Mouse (Mus musculus) CH12.LX (cell line): ENCODE results near the gene Brd1. TPM values are rescaled to one million over a fixed set of nuclear protein-coding genes. Genes with fewer than 3 reads are reported as not detected.

Experiments
- DNase-seq: peaks from one replicate; pipeline ENCODE4 v3.0.0-alpha.2; 2013; ENCODE audit errors: extremely low read depth
- H3K27ac ChIP-seq: 2 replicates; pipeline ENCODE4 v1.5.1; 2012; ENCODE audit warnings: low read depth, mild to moderate bottlenecking, control low read depth, moderate library complexity; ENCODE audit not compliant: insufficient read depth
- H3K27me3 ChIP-seq: replicated peaks from 2 replicates; pipeline ENCODE3; 2012; ENCODE audit warnings: inconsistent platforms
- H3K36me3 ChIP-seq, 2 experiments: replicated peaks in 1 of 2; 2 replicates each; pipeline versions ENCODE3 to v1.6.1; 2012; ENCODE audit warnings: inconsistent platforms in 1 of 2, low read length in 1 of 2, mild to moderate bottlenecking in 1 of 2, mixed read lengths in 1 of 2, moderate library complexity in 1 of 2; ENCODE audit not compliant: control insufficient read depth in 1 of 2, insufficient read depth in 1 of 2
- H3K4me1 ChIP-seq, 2 experiments: 2 replicates each; pipeline ENCODE4 v1.6.1; 2012; ENCODE audit warnings: inconsistent platforms in 1 of 2, moderate library complexity in 1 of 2; ENCODE audit not compliant: insufficient read depth in 2 of 2, control insufficient read depth in 1 of 2
- H3K4me2 ChIP-seq: 2 replicates; pipeline ENCODE4 v1.6.1; 2012; ENCODE audit warnings: low read depth, mild to moderate bottlenecking, control low read depth; ENCODE audit not compliant: poor library complexity, insufficient read depth, severe bottlenecking
- H3K4me3 ChIP-seq, 3 experiments: fragments of 150-350 bp in 1 of 3; sonication (generic) in 1 of 3; replicated peaks in 1 of 3; 2 replicates each; pipeline versions ENCODE3 to v1.5.1; 2011 to 2012; ENCODE audit warnings: low read depth in 2 of 3, low read length in 2 of 3, mild to moderate bottlenecking in 2 of 3, moderate library complexity in 2 of 3, control low read depth in 1 of 3, improper control_type of control experiment in 1 of 3, inconsistent platforms in 1 of 3, mixed read lengths in 1 of 3; ENCODE audit not compliant: poor library complexity in 1 of 3
- H3K79me2 ChIP-seq: replicated peaks from 2 replicates; pipeline ENCODE4 v1.6.1; 2012; ENCODE audit warnings: mild to moderate bottlenecking, moderate library complexity; ENCODE audit not compliant: control insufficient read depth, poor library complexity, insufficient read depth, severe bottlenecking; ENCODE audit errors: extremely low read depth
- H3K9ac ChIP-seq: 2 replicates; pipeline ENCODE4 v1.6.1; 2012; ENCODE audit warnings: low read depth, mild to moderate bottlenecking, control low read depth, moderate library complexity; ENCODE audit not compliant: insufficient read depth
- H3K9me3 ChIP-seq: replicated peaks from 2 replicates; pipeline ENCODE3; 2012; ENCODE audit warnings: low read length, inconsistent platforms, mixed read lengths
- CHD1 ChIP-seq: IDR thresholded peaks from 2 replicates; pipeline ENCODE4 v1.6.1; 2012; ENCODE audit warnings: low read depth, low read length, improper control_type of control experiment, inconsistent platforms
- CHD2 ChIP-seq: IDR thresholded peaks from 2 replicates; pipeline ENCODE4 v1.6.1; 2011; ENCODE audit warnings: low read length, improper control_type of control experiment
- E2F4 ChIP-seq: IDR thresholded peaks from 2 replicates; pipeline ENCODE4 v1.6.1; 2011; ENCODE audit warnings: low read depth, low read length, improper control_type of control experiment; ENCODE audit not compliant: insufficient replicate concordance
- ELF1 ChIP-seq: IDR thresholded peaks from 2 replicates; pipeline ENCODE4 v1.6.1; 2014; ENCODE audit warnings: low read depth, mild to moderate bottlenecking, inconsistent platforms, low read length, improper control_type of control experiment
- GABPA ChIP-seq: IDR thresholded peaks from 2 replicates; pipeline ENCODE4 v1.6.1; 2012; ENCODE audit warnings: low read depth, low read length, improper control_type of control experiment, inconsistent platforms; ENCODE audit not compliant: insufficient replicate concordance
- IRF4 ChIP-seq: IDR thresholded peaks from 2 replicates; pipeline ENCODE4 v1.6.1; 2014; ENCODE audit warnings: low read depth, mild to moderate bottlenecking, inconsistent platforms, low read length, improper control_type of control experiment
- JUN ChIP-seq: IDR thresholded peaks from 2 replicates; pipeline ENCODE4 v1.6.1; 2011; ENCODE audit warnings: low read depth, mild to moderate bottlenecking, low read length, improper control_type of control experiment, moderate library complexity; ENCODE audit not compliant: insufficient read depth
- MEF2A ChIP-seq: IDR thresholded peaks from 2 replicates; pipeline ENCODE4 v1.6.1; 2014; ENCODE audit warnings: low read depth, mild to moderate bottlenecking, inconsistent platforms, low read length, improper control_type of control experiment, borderline replicate concordance
- MYC ChIP-seq: IDR thresholded peaks from 2 replicates; pipeline ENCODE4 v1.6.1; 2011; ENCODE audit warnings: low read depth, mild to moderate bottlenecking, improper control_type of control experiment, low read length
- NRF1 ChIP-seq: IDR thresholded peaks from 2 replicates; pipeline ENCODE4 v1.6.1; 2014; ENCODE audit warnings: low read depth, mild to moderate bottlenecking, inconsistent platforms, low read length, improper control_type of control experiment, moderate library complexity
- PAX5 ChIP-seq: IDR thresholded peaks from 2 replicates; pipeline ENCODE4 v1.6.1; 2012; ENCODE audit warnings: low read length, inconsistent platforms, mixed read lengths
- POLR2AphosphoS2 ChIP-seq: IDR thresholded peaks from 2 replicates; pipeline ENCODE4 v1.6.1; 2011; ENCODE audit warnings: low read depth, low read length, improper control_type of control experiment
- RAD21 ChIP-seq: IDR thresholded peaks from 2 replicates; pipeline ENCODE4 v1.6.1; 2011; ENCODE audit warnings: low read depth, mild to moderate bottlenecking, low read length, improper control_type of control experiment, moderate library complexity
- RCOR1 ChIP-seq: conservative IDR thresholded peaks from 2 replicates; pipeline ENCODE4 v1.6.1; 2012; ENCODE audit warnings: low read depth, mild to moderate bottlenecking, inconsistent platforms, low read length, improper control_type of control experiment
- SIN3A ChIP-seq: IDR thresholded peaks from 2 replicates; pipeline ENCODE4 v1.6.1; 2012; ENCODE audit warnings: low read length, improper control_type of control experiment, inconsistent platforms
- SMC3 ChIP-seq: IDR thresholded peaks from 2 replicates; pipeline ENCODE4 v1.6.1; 2011; ENCODE audit warnings: low read depth, low read length, improper control_type of control experiment
- TBP ChIP-seq: conservative IDR thresholded peaks from 2 replicates; pipeline ENCODE4 v1.6.1; 2011; ENCODE audit warnings: low read depth, low read length, improper control_type of control experiment
- USF1 ChIP-seq: IDR thresholded peaks from 2 replicates; pipeline ENCODE4 v1.6.1; 2014; ENCODE audit warnings: low read depth, mild to moderate bottlenecking, inconsistent platforms, low read length, improper control_type of control experiment
- USF2 ChIP-seq: conservative IDR thresholded peaks from 2 replicates; pipeline ENCODE4 v1.6.1; 2011; ENCODE audit warnings: low read depth, low read length, improper control_type of control experiment
- ZKSCAN1 ChIP-seq: IDR thresholded peaks from 2 replicates; pipeline ENCODE4 v1.6.1; 2012; ENCODE audit warnings: low read depth, inconsistent platforms, low read length, improper control_type of control experiment, borderline replicate concordance
- dilution Hi-C: fragments of 300-500 bp; cut with MboI; formaldehyde crosslinking; loops from 2 replicates; pipeline ENCODE4 v1.14.3; 2020; ENCODE audit warnings: low sequenced_read_pairs; ENCODE audit not compliant: extremely low pct_unique_long_range_greater_than_20kb, extremely low pct_ligation_motif_present
- in situ Hi-C: fragments of 300-500 bp; cut with MboI; formaldehyde crosslinking; loops from 3 replicates; pipeline ENCODE4 v1.14.3; 2019; ENCODE audit warnings: low sequenced_read_pairs, low pct_ligation_motif_present, low pct_unique_long_range_greater_than_20kb, mixed read lengths
- polyA plus RNA-seq: library from polyadenylated mRNA; unstranded; fragments of >175 nt; gene quantifications from 2 replicates; pipeline ENCODE4 v1.2.1, GENCODE M21; 2012; ENCODE audit warnings: low read depth; ENCODE audit not compliant: insufficient read length
- total RNA-seq, 2 experiments: library from RNA; depleted of rRNA; stranded (reverse); fragments of 300-350 nt in 1 of 2; fragments of >200 nt in 1 of 2; gene quantifications; 2 replicates each; pipeline ENCODE4 v1.2.3; 2012 to 2014

The Brd1 gene
- total and polyA plus RNA-seq, 3 experiments = 13.6 to 19.1 (median 16.2) TPM

DNA sequence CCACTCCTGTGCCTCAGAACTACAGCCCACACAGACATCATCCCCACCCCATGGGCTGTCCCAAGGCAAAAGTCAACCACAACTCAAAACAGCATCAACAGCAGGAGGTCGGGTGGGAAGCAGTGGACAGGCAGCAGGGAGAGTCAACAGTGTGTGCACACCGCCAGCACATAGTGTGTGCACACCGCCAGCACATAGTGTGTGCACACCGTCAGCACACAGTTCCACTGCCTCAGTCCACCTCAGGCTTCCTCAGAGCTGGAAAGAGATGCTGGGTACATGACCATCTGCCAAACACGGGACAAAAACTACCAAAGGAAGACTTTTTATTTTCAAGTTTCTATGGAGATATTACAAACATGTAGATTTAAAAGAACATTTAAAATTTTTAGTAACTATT is 47.3 kb downstream of the Brd1 start:
- Histone ChIP-seq H3K79me2 (no peaks in the 10 kb centered on the region), H3K4me3 (no peak overlapping the region), H3K27me3 (no peaks in the 10 kb centered on the region), H3K9me3 (no peaks in the 10 kb centered on the region)
- in situ Hi-C loops = no loop called here
- TF ChIP-seq SIN3A = no peak
- no peak for TF ChIP-seq SMC3
- no peak for TF ChIP-seq ELF1
- no peak for TF ChIP-seq RCOR1
- TF ChIP-seq ZKSCAN1 = peak; percentile 25; the same call in 1 of the 2 replicates
- no peak for TF ChIP-seq RAD21
- no peak for TF ChIP-seq CHD2
- TF ChIP-seq, all 38 proteins: peak for 1
- dilution Hi-C loops = no loop called here
- no peak for DNase-seq
- no peak overlapping the region for H3K4me2 ChIP-seq
- no peak overlapping the region for H3K27ac ChIP-seq
- peaks cover 45 to 65% of the 10 kb centered on the region in 2 experiments for H3K36me3 ChIP-seq
- no peak overlapping the region for H3K9ac ChIP-seq
- peaks cover 0 to 13% of the 10 kb centered on the region in 2 experiments; a peak in 2 of 4 replicates for H3K4me1 ChIP-seq

DNA sequence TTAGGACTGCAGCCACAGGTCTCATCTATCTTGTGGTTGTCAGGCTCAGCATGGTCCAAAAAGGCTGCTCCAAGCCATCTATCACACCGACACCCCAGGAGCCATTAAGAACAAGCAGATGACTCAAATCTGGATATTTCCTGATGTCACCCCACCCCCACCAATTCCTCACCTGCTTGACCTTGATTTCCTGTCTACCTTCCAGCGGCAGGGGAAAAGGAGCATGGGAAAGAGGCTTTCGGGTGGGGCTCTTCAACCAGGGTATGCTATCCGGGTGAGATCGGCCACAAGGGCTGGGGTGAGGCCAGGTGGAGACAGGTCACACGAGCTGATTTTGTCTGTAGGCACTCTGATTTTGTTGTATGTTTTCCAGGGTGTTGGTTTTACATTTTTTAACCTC is 50.0 kb downstream of the Brd1 start:
- H3K27ac ChIP-seq = no peak overlapping the region
- dilution Hi-C loops = no loop called here
- TF ChIP-seq TBP (no peak), SIN3A (no peak), ELF1 (no peak), RAD21 (no peak), PAX5 (no peak), CHD1 (no peak), NRF1 (no peak), POLR2AphosphoS2 (no peak), IRF4 (no peak), GABPA (no peak), E2F4 (no peak), MYC (no peak), USF1 (no peak), USF2 (no peak), CHD2 (no peak), ZKSCAN1 (no peak), MEF2A (no peak), JUN (no peak)

More for the DNA sequence above, 50.0 kb downstream of the Brd1 start:
- H3K4me3 ChIP-seq = no peak overlapping the region
- no peak overlapping the region for H3K9ac ChIP-seq
- no peak overlapping the region for H3K4me2 ChIP-seq
- H3K79me2 ChIP-seq = no peaks in the 10 kb centered on the region
- H3K27me3 ChIP-seq = no peaks in the 10 kb centered on the region
- no peaks in the 10 kb centered on the region for H3K9me3 ChIP-seq
- DNase-seq = no peak
- peaks cover 0 to 12% of the 10 kb centered on the region in 2 experiments; a peak in 2 of 4 replicates for H3K4me1 ChIP-seq
- in situ Hi-C loops = no loop called here
- peaks cover 19 to 38% of the 10 kb centered on the region in 2 experiments for H3K36me3 ChIP-seq
